Mouse (Mus musculus): Measurements from ENCODE around the gene Arfip2. TPM values are rescaled to one million over a fixed set of nuclear protein-coding genes. Genes with fewer than 3 reads are reported as not detected.
A peak's percentile ranks its signal among the peaks of the same experiment; 100 is the strongest.

Gene Arfip2
- polyA plus RNA-seq, 1 experiment from 2014 or later: 79.3 TPM

- no peak overlapping the region for H3K27ac ChIP-seq (replicated peaks)
- H3K27me3 ChIP-seq: no peaks in the 10 kb centered on the region
- 88% methylated on average over 3 of the region's 3 CpGs for WGBS
- H3K36me3 ChIP-seq: peaks cover 40% of the 10 kb centered on the region
- no peak overlapping the region for H3K4me3 ChIP-seq
- no peaks in the 10 kb centered on the region for H3K4me1 ChIP-seq
- H3K9ac ChIP-seq (replicated peaks): no peak overlapping the region
- no peak overlapping the region for H3K4me2 ChIP-seq (replicated peaks)
- H3K9me3 ChIP-seq: 0 out of 2 replicates have a peak, but pooled peaks cover 4% of the 10 kb centered on the region
- ATAC-seq (ENCODE audit: low FRiP score, low read depth): no peak
Observed at GRCm38 (mm10) chr7:105608467-105608866, 31.7 kb downstream of the Arfip2 start.

GRCm38 (mm10) chr7:105602860-105603623 lies 37.2 kb downstream of the Arfip2 start:
- peak; percentile 66; the same call in 1 of the 2 replicates for ATAC-seq (ENCODE audit: low FRiP score, low read depth)

GRCm38 (mm10) chr7:105590097-105590496 lies 50.1 kb downstream of the Arfip2 start:
- H3K9me3 ChIP-seq: no peaks in the 10 kb centered on the region
- H3K4me2 ChIP-seq (replicated peaks): no peak overlapping the region
- H3K27me3 ChIP-seq: no peaks in the 10 kb centered on the region
- ATAC-seq (ENCODE audit: low FRiP score, low read depth): no peak
- H3K36me3 ChIP-seq: no peaks in the 10 kb centered on the region
- H3K27ac ChIP-seq (replicated peaks): no peak overlapping the region
- H3K9ac ChIP-seq (replicated peaks): no peak overlapping the region
- WGBS: 24% methylated on average over 7 of the region's 7 CpGs
- no peak overlapping the region for H3K4me3 ChIP-seq
- H3K4me1 ChIP-seq: no peaks in the 10 kb centered on the region

More at GRCm38 (mm10) chr7:105602860-105603623, 37.2 kb downstream of the Arfip2 start:
- WGBS: 35% methylated on average over 9 of the region's 9 CpGs
- Histone ChIP-seq H3K4me2 (replicated peaks) (no peak overlapping the region), H3K9me3 (0 out of 2 replicates have a peak, but pooled peaks cover 4% of the 10 kb centered on the region), H3K9ac (replicated peaks) (no peak overlapping the region), H3K27me3 (no peaks in the 10 kb centered on the region), H3K36me3 (no peaks in the 10 kb centered on the region), H3K27ac (replicated peaks) (no peak overlapping the region), H3K4me3 (no peak overlapping the region), H3K4me1 (no peaks in the 10 kb centered on the region)

- ATAC-seq (ENCODE audit: low FRiP score, low read depth): no peak
- Histone ChIP-seq H3K27me3 (no peaks in the 10 kb centered on the region), H3K4me1 (no peaks in the 10 kb centered on the region), H3K4me3 (no peak overlapping the region), H3K36me3 (no peaks in the 10 kb centered on the region), H3K4me2 (replicated peaks) (no peak overlapping the region), H3K27ac (replicated peaks) (no peak overlapping the region), H3K9ac (replicated peaks) (no peak overlapping the region), H3K9me3 (no peaks in the 10 kb centered on the region)
- 75% methylated on average over 9 of the region's 9 CpGs for WGBS
Observed at GRCm38 (mm10) chr7:105588325-105588912, 51.8 kb downstream of the Arfip2 start.

Other genes with a start within 250 kb of the Arfip2 start
- gene Fam160a2, start 240.4 kb downstream of the Arfip2 start, polyA plus RNA-seq (2016; fragmentation: Nextera tagmentation; extraction: Ambion mirVana): 41.8 and 46.2 TPM in 2 replicates
- 0.17 TPM in 1 of 2 replicates, not detected in the other for gene Cnga4, start 235.8 kb downstream of the Arfip2 start, polyA plus RNA-seq (2016; fragmentation: Nextera tagmentation; extraction: Ambion mirVana)
- 0.17 and 0.29 TPM in 2 replicates for gene Cckbr, start 214.7 kb downstream of the Arfip2 start, polyA plus RNA-seq (2016; fragmentation: Nextera tagmentation; extraction: Ambion mirVana)
- gene Cavin3, start 158.1 kb downstream of the Arfip2 start, polyA plus RNA-seq (2016; fragmentation: Nextera tagmentation; extraction: Ambion mirVana): 28.0 and 36.3 TPM in 2 replicates
- gene Smpd1, start 86.1 kb downstream of the Arfip2 start, polyA plus RNA-seq (2016; fragmentation: Nextera tagmentation; extraction: Ambion mirVana): 48.5 and 51.1 TPM in 2 replicates
- gene Apbb1, start 58.8 kb downstream of the Arfip2 start, polyA plus RNA-seq (2016; fragmentation: Nextera tagmentation; extraction: Ambion mirVana): 166 TPM in 2 replicates
- 0.27 and 0.35 TPM in 2 replicates for gene Hpx, start 40.3 kb downstream of the Arfip2 start, polyA plus RNA-seq (2016; fragmentation: Nextera tagmentation; extraction: Ambion mirVana)
- 54.1 and 55.5 TPM in 2 replicates for gene Trim3, start 6.8 kb downstream of the Arfip2 start, polyA plus RNA-seq (2016; fragmentation: Nextera tagmentation; extraction: Ambion mirVana)
- gene Timm10b, start 360 bp downstream of the Arfip2 start, polyA plus RNA-seq (2016; fragmentation: Nextera tagmentation; extraction: Ambion mirVana): 135 and 143 TPM in 2 replicates
- 3.3 TPM in 2 replicates for gene Gm45799, start 136 bp upstream of the Arfip2 start, polyA plus RNA-seq (2016; fragmentation: Nextera tagmentation; extraction: Ambion mirVana)
- 1.0 and 1.5 TPM in 2 replicates for gene Dnhd1, start 10.4 kb upstream of the Arfip2 start, polyA plus RNA-seq (2016; fragmentation: Nextera tagmentation; extraction: Ambion mirVana)
- gene Ilk, start 96.2 kb upstream of the Arfip2 start, polyA plus RNA-seq (2016; fragmentation: Nextera tagmentation; extraction: Ambion mirVana): 200 and 212 TPM in 2 replicates
- 40.1 and 41.7 TPM in 2 replicates for gene Rrp8, start 97.0 kb upstream of the Arfip2 start, polyA plus RNA-seq (2016; fragmentation: Nextera tagmentation; extraction: Ambion mirVana)
- gene Taf10, start 103.9 kb upstream of the Arfip2 start, polyA plus RNA-seq (2016; fragmentation: Nextera tagmentation; extraction: Ambion mirVana): 164 and 185 TPM in 2 replicates
- gene Tpp1, start 111.8 kb upstream of the Arfip2 start, polyA plus RNA-seq (2016; fragmentation: Nextera tagmentation; extraction: Ambion mirVana): 44.4 and 56.7 TPM in 2 replicates
- gene Dchs1, start 147.2 kb upstream of the Arfip2 start, polyA plus RNA-seq (2016; fragmentation: Nextera tagmentation; extraction: Ambion mirVana): 22.0 and 23.9 TPM in 2 replicates
- gene Mrpl17, start 170.7 kb upstream of the Arfip2 start, polyA plus RNA-seq (2016; fragmentation: Nextera tagmentation; extraction: Ambion mirVana): 220 and 231 TPM in 2 replicates

All from midbrain, embryonic 12.5 days (tissue).